Mouse (Mus musculus): ENCODE measurements at regions not wholly inside any gene's neighbourhood (a gene's known extent, or its start where the extent isn't known, plus 50 kb on each side); places are given as distances from the start of the nearest gene placed in this dataset.

GRCm38 (mm10) chr6:93266826-93267225 is 323.5 kb upstream of the Adamts9 start:
- peak; percentile 68 for DNase-seq (ENCODE audit: low read depth, low spot score)

DNA sequence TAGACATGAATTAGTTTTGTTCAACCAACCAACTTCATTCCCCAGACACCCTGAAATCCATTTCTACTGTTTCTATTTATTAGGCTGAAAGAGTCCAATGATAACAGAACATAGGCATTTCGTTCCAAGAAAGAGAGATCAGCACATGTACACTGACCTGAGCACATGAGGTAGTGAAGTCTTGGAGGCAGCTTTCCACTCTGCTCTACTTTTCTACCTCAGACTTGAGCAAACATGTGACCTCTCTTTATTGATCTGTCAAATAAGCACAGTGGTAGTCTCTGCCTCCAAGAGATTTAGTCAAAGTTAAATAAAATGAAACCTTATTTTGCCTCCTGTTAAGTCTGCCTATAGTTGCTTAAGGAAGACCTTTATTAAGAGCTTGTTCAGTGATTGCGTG is 321.9 kb upstream of the Adamts9 start:
- DNase-seq (ENCODE audit: low read depth, low spot score): no peak

DNA sequence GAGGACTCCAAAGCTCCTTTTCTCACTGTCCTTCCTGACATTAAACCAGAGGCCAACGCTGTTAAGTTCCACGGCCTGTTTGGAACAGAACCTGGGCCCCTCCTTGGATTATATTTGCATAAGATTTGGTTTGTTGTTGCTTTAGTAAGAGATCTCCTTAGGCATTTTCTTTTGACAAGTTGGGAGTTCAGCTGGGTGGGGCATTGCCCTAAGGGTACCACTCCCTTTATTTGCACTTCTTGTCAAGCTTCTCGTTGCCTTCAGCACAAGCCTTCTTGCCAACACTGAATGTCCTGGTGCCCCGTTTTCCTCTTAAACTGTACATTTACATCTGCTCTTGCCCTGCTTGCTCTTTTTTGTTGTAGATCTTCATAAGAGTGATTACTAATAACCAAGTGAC is 317.5 kb upstream of the Adamts9 start:
- no peak for DNase-seq (ENCODE audit: low read depth, low spot score)

GRCm38 (mm10) chr6:93257130-93257841 is 314.0 kb upstream of the Adamts9 start:
- peak; percentile 95 for DNase-seq (ENCODE audit: low read depth, low spot score)

- DNase-seq (ENCODE audit: low read depth, low spot score): no peak
Measured at GRCm38 (mm10) chr6:93253746-93254145, 310.5 kb upstream of the Adamts9 start.

DNA sequence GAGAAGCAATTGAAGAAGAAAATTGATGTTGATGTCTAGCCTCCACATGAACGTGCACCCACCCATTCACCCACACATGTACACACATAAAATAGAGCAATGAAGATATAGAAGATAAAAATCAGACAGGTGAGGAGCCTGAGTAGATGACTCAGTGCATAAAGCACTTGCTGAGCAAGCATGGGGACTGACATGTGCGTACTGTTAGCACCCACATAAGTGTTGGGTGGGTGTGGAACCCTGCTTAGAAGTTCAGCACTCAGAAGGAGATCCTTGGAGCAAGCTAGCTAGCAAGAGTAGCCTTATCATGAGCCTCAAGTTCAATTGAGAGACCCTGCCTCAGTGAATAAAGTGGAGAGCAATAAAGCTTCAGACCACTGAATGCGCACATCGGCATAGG is 305.7 kb upstream of the Adamts9 start:
- no peak for DNase-seq (ENCODE audit: low read depth, low spot score)

GRCm38 (mm10) chr6:93246498-93247242 is 303.4 kb upstream of the Adamts9 start:
- DNase-seq (ENCODE audit: low read depth, low spot score): no peak

- no peak for DNase-seq (ENCODE audit: low read depth, low spot score)
Measured at GRCm38 (mm10) chr6:93235550-93235949, 292.3 kb upstream of the Adamts9 start.

DNA sequence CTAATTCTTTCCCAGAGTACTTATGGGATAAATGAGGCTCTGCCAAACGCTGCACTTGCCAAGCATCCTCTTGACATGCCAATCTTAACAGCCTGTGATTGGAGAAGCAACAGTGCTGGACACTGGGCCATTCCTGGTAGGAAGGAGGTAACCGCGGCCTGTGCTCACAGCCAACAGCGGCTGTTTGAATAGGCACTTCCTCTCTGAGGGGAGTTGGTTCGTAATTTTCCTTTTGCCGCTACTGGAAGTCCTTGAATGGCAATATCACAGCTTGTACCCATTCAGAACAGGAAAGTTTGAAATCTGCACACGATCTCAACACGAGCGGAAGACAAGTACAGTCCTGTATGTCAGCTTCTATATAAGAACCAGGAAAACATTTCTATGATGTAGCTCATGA is 289.3 kb upstream of the Adamts9 start:
- DNase-seq (ENCODE audit: low read depth, low spot score): no peak

DNA sequence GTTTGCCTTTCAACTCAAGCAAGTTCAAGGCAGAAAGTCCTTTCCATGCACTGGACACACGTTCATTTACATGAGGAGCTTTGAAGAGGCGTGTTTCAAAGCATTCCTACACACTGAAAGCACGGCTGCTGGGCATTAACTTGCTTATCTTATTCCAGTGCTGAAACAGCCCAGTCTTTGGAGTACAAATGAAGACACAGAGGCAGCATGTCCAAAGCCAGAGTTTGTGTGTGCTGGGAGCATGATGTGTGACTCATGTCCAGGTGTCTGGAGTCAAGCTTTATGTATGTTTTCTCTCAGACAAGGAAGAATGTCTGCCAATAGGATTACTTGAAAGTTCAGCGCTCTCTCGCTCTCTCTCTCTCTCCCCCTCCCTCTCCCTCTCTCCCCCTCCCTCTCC is 287.2 kb upstream of the Adamts9 start:
- DNase-seq (ENCODE audit: low read depth, low spot score): peak; percentile 58

DNA sequence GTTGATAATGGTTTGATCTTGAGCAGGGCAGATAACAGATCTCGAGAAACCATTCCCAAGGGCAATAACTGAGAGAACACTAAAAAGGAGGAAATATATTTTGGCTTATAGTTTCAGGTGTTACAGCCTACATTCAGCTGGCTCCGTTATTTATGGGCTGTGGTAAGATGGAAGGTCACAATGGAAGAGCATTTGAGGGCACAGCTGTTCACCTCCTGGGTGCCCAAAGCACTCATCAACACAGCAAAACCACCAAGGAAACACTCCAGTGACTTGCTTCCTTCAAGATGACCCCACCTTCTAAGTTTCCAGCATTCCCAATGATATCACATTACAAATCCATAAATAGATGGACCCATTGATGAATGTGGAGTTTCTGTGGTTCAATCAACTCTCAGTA is 286.0 kb upstream of the Adamts9 start:
- no peak for DNase-seq (ENCODE audit: low read depth, low spot score)

DNA sequence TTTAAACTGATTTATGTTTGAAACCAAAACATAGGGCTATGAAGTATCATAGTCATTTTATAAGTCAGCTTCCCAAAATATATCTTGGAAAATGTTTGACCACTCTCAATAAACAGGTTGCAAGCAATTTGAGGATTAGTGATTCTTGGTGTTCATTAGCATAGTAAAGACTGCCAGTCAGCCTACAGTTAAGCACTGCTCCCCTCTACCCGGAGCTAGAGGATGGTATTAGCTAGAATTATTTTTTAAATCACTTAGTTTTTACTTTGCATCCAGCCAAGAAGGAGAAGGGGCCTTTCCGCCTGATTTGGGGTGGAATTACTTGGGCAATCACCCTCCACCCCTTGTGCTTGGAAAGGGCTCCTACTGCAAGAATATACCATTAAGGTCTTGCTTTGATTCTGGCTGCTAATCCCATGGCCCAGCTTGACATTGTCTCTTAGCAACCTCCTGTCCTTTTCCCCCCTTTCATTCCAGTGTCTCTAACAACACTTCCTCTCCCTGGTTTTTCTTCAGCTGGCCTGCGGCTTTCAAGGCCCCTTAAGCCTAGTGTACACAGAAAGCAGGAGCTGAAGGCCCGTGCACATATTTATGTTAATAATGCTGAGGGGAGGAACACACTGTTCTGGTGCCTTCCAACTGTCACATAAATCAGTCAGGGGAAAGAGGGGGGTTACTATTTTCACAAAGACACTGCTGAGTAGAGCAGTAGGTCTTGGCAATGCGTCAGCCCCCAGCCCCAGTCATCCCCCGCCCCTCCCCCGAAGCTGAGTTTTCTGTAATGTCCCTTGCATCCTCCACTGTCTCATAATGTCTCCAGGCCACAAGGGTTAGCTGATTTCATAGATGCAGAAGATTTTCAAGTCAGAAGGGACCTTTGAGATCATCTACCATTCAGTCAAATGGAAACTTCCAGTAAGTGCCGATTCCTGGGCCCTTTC is 280.6 kb upstream of the Adamts9 start:
- DNase-seq (ENCODE audit: low read depth, low spot score): no peak

GRCm38 (mm10) chr6:93218015-93218593 is 274.8 kb upstream of the Adamts9 start:
- no peak for DNase-seq (ENCODE audit: low read depth, low spot score)

- no peak for DNase-seq (ENCODE audit: low read depth, low spot score)
Measured at GRCm38 (mm10) chr6:93200886-93201285, 257.6 kb upstream of the Adamts9 start.

GRCm38 (mm10) chr6:93194741-93195140 is 251.4 kb upstream of the Adamts9 start:
- no peak for DNase-seq (ENCODE audit: low read depth, low spot score)

GRCm38 (mm10) chr6:93192980-93193379 is 249.7 kb upstream of the Adamts9 start:
- no peak for DNase-seq (ENCODE audit: low read depth, low spot score)

DNA sequence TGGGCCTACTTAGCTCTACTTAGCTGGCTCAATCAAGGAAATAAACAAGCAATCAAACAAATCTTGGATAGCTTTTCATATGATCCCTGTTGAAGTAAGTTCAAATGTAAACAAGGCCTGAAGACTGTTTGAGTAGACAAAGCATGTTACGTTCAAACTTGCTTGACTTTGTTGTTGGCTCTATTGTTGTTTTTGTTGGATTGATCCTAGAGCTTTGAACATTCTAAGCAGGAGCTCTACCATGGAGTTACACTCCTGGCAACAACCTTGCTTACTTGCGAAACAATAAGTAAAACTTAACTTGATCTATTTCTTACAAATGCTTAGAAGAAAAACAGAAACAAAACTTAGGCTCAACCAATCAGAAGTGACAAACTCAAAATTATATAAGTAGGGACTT is 247.7 kb upstream of the Adamts9 start:
- no peak for DNase-seq (ENCODE audit: low read depth, low spot score)

DNA sequence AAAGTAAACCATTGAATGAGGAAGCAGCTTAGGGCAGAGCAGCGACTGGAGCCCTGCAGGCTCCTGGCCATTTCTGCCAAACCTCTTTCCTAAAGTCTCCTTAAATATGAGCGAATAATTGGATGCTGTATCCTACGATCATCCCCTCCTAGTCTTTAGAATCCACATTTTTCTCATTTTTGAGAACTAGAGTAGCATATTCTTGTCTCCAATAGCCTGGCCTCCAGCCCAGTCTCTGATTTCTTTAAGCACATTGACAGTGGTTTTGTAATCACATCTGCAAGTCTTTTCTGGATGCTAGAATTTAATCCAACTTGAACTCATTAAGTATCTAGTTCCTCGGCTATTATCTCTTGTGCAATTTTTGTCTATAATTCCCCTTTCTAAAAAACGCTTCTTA is 225.2 kb upstream of the Adamts9 start:
- peak; percentile 32 for DNase-seq (ENCODE audit: low read depth, low spot score)

- DNase-seq (ENCODE audit: low read depth, low spot score): peak; percentile 58
Measured at GRCm38 (mm10) chr6:93167281-93167680, 224.0 kb upstream of the Adamts9 start.

- DNase-seq (ENCODE audit: low read depth, low spot score): no peak
Measured at GRCm38 (mm10) chr6:93165942-93166341, 222.7 kb upstream of the Adamts9 start.

- DNase-seq (ENCODE audit: low read depth, low spot score): no peak
Measured at GRCm38 (mm10) chr6:93152431-93153208, 209.3 kb upstream of the Adamts9 start.
